Mouse (Mus musculus): ENCODE measurements around the gene Calhm6. TPM values are rescaled to one million over a fixed set of nuclear protein-coding genes. Genes with fewer than 3 reads are reported as not detected.

The Calhm6 gene
- polyA plus RNA-seq, 1 experiment = not detected

DNA sequence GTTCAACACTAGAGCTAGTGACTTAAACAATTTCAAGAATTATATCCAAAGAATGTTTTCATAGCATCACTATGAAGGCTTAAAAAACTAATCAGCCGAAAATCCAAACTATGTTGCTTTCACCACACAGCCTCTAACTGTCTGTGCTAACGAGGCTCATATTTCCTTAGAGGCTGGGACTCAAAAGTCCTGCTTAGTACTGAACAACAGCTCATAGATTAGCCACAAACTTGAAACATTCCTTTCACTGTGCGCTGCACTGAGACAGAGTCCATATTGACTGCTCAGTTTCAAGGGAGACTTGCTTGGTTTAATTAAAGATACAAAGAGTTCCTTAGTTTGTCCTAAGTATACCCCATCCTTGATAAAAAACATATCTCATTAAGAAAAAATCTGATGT is 22.0 kb upstream of the Calhm6 start:
- no peak for TF ChIP-seq CTCF (IDR thresholded peaks at IDR 0.05; ENCODE audit: borderline replicate concordance, insufficient read depth, low read length)
- no peak for TF ChIP-seq POLR2A (IDR thresholded peaks at IDR 0.05; ENCODE audit: low read depth, low read length)
- Histone ChIP-seq H3K4me3 (ENCODE audit: insufficient read depth, low read length) (no peak overlapping the region), H3K27ac (ENCODE audit: insufficient read depth, low read length) (no peak overlapping the region), H3K4me1 (ENCODE audit: control insufficient read depth, insufficient read depth, low read length) (peaks cover 4% of the 10 kb centered on the region; the same call in 1 of the 2 replicates)

DNA sequence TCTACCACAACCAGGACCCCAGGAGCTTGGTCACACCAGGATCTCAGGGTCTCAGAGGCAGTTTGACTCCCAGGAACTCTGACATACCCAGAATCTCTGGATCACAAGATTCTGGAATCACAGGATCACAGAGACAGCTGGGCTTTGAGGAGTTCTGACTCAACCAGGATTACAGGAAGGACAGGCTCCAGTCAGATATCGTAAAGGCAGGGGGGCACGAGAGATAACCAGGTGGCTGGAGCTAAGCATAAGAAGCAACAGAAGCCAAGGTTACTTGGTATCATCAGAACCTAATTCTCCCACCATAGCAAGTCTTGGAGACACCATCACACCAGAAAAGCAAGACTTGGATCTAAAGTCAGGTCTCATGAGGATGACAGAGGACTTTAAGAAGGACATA is 13.9 kb upstream of the Calhm6 start:
- no peak overlapping the region for H3K27ac ChIP-seq (ENCODE audit: insufficient read depth, low read length)
- no peak overlapping the region for H3K4me3 ChIP-seq (ENCODE audit: insufficient read depth, low read length)
- no peaks in the 10 kb centered on the region for H3K4me1 ChIP-seq (ENCODE audit: control insufficient read depth, insufficient read depth, low read length)
- TF ChIP-seq CTCF (IDR thresholded peaks at IDR 0.05; ENCODE audit: borderline replicate concordance, insufficient read depth, low read length) = no peak
- TF ChIP-seq POLR2A (IDR thresholded peaks at IDR 0.05; ENCODE audit: low read depth, low read length) = no peak

DNA sequence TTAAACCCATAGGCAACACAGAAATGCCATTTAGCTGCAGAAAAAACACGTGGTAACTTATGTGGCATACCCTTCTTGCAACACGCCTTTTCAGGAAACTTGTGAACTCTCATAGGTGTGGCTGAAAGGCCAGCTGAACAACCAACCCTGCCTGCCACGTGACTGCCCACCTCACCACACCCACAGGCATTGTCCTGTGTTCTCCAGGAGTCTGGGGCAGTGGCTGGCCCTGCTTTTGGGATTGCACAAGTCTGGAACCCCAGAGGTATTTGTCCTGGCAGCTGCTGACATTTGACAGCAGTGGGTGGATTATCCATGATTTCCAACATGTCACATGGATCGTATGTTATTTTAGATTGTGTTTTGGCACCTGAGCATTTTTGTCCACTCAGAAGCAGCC is 12.0 kb upstream of the Calhm6 start:
- no peaks in the 10 kb centered on the region for H3K4me1 ChIP-seq (ENCODE audit: control insufficient read depth, insufficient read depth, low read length)
- no peak for TF ChIP-seq CTCF (IDR thresholded peaks at IDR 0.05; ENCODE audit: borderline replicate concordance, insufficient read depth, low read length)
- no peak overlapping the region for H3K4me3 ChIP-seq (ENCODE audit: insufficient read depth, low read length)
- no peak overlapping the region for H3K27ac ChIP-seq (ENCODE audit: insufficient read depth, low read length)

DNA sequence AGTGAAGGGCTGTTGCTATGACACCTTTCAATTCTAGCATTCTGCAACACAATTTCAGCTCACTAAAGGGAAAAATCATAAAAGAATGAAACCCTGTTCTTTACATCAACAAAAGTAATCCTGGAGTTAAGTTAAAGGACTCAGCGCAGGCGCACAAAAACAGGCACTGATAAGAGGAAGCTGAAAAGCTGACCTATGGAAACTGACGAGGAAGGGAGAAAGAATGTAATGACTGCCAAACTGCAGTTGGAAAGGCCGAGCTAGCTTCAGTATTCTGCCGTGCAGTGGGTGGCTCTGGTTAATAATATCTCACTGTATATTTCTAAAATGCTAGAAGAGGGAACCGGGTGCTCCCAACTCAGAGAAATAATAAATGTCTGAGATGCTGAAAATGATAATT is 10.2 kb upstream of the Calhm6 start:
- H3K27ac ChIP-seq (ENCODE audit: insufficient read depth, low read length) = no peak overlapping the region
- TF ChIP-seq POLR2A (IDR thresholded peaks at IDR 0.05; ENCODE audit: low read depth, low read length) (no peak), CTCF (IDR thresholded peaks at IDR 0.05; ENCODE audit: borderline replicate concordance, insufficient read depth, low read length) (no peak)
- H3K4me3 ChIP-seq (ENCODE audit: insufficient read depth, low read length) = no peak overlapping the region
- no peaks in the 10 kb centered on the region for H3K4me1 ChIP-seq (ENCODE audit: control insufficient read depth, insufficient read depth, low read length)

DNA sequence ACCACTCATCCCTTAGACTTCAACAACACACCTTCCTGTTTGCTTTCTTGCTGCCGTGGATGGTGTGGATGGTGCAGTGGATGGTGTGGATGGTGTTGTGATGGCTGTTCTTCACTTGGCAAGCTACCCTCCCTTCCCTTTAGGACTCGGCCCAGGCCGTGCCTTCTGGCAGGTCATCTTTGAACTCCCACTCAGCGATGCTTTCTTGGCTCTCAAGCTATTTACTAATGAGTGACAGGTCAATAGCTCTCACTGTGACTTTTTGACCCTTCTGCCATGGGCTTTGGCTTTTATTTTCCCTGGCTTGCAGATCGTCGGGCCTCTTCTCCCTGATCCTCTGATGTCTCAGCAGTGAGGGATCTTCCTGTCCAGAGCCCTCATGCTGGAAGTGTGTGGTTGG is 8.6 kb upstream of the Calhm6 start:
- no peak overlapping the region for H3K4me3 ChIP-seq (ENCODE audit: insufficient read depth, low read length)
- no peak overlapping the region for H3K27ac ChIP-seq (ENCODE audit: insufficient read depth, low read length)
- no peaks in the 10 kb centered on the region for H3K4me1 ChIP-seq (ENCODE audit: control insufficient read depth, insufficient read depth, low read length)
- TF ChIP-seq POLR2A (IDR thresholded peaks at IDR 0.05; ENCODE audit: low read depth, low read length) (no peak), CTCF (IDR thresholded peaks at IDR 0.05; ENCODE audit: borderline replicate concordance, insufficient read depth, low read length) (no peak)

DNA sequence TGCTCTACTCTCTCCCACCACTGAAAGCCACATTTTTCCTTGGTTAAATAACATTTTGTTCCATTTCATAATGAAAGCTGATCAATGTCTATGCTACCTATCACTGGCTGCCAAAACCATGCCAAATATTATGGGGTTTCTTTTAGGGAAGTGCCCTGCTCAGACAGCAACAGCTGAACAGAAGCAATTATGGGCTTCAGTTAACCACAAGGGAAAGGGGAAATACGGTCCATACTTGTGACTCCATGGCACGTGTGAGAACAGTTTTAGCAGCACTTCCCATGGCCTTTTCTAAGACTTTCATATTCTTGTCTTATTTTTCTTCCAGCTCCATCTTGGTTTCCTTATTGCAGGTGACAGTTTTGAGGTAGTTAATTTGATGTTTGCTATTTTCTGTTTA is 3.6 kb upstream of the Calhm6 start:
- H3K4me1 ChIP-seq (ENCODE audit: control insufficient read depth, insufficient read depth, low read length) = peaks cover 4% of the 10 kb centered on the region; the same call in 1 of the 2 replicates
- TF ChIP-seq POLR2A (IDR thresholded peaks at IDR 0.05; ENCODE audit: low read depth, low read length) (no peak), CTCF (IDR thresholded peaks at IDR 0.05; ENCODE audit: borderline replicate concordance, insufficient read depth, low read length) (no peak)
- no peak overlapping the region for H3K27ac ChIP-seq (ENCODE audit: insufficient read depth, low read length)
- no peak overlapping the region for H3K4me3 ChIP-seq (ENCODE audit: insufficient read depth, low read length)

DNA sequence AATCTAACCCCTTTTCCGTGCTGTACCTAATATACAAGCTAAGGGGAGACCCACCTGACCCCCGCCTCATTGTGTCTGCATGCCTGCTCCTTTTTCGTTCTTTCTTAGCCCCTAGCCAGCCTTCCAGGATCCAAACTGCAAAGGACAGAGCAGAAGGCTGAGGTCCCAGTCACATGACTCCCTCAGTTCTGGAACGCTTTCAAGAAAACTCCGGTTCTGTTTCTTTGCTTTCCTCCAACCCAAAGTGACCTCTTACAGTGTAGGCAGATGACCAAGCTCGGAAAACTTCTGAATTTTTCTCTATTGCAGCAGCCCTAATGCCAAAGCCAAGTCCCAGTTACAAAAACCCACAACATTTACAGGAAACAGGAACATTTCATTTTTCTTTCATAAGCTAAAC is 607 bp upstream of the Calhm6 start:
- H3K27ac ChIP-seq (ENCODE audit: insufficient read depth, low read length) = peak overlapping the region; percentile 71
- H3K4me1 ChIP-seq (ENCODE audit: control insufficient read depth, insufficient read depth, low read length) = peaks cover 4% of the 10 kb centered on the region; the same call in 1 of the 2 replicates
- H3K4me3 ChIP-seq (ENCODE audit: insufficient read depth, low read length) = no peak overlapping the region
- no peak for TF ChIP-seq POLR2A (IDR thresholded peaks at IDR 0.05; ENCODE audit: low read depth, low read length)
- TF ChIP-seq CTCF (IDR thresholded peaks at IDR 0.05; ENCODE audit: borderline replicate concordance, insufficient read depth, low read length) = no peak

DNA sequence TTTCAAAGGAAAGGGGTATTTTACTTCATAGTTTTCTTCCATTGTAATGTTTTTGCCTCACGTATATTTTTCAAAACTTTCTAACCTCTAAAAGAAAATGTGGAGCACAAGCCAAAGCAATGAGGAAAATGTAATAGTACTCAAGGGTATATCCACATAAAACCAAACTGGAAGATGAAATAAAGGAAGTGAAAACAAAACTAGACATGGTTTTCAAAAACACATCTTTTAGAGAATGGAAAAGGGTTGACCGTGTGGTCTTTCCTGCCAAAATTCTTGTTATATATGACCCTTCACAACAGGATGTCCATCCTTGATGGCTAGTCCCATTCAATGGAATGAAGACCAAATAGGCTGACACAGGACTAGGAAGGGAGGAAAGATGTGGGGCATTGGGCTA is 9.4 kb downstream of the Calhm6 start:
- no peak for TF ChIP-seq POLR2A (IDR thresholded peaks at IDR 0.05; ENCODE audit: low read depth, low read length)
- TF ChIP-seq CTCF (IDR thresholded peaks at IDR 0.05; ENCODE audit: borderline replicate concordance, insufficient read depth, low read length) = no peak
- Histone ChIP-seq H3K4me3 (ENCODE audit: insufficient read depth, low read length) (no peak overlapping the region), H3K27ac (ENCODE audit: insufficient read depth, low read length) (no peak overlapping the region), H3K4me1 (ENCODE audit: control insufficient read depth, insufficient read depth, low read length) (no peaks in the 10 kb centered on the region)

DNA sequence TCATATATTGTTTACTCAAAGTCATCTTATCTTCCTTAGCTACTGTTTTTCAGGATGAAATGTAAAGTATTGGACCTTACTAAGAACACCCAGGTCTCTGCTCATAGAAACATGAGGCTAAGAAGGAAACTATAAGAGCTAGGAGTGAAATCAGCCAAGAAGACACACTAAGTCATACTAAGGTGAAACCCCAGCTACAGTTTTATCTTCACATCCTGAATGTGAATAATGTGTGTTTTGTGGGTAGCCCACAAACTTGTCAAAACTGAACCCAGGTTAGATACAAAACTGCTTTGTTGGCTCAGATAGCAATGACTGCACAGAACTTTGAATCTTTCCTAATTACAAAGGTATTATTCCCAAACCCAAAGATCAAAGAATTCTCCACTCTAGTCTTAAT is 10.0 kb downstream of the Calhm6 start:
- H3K4me1 ChIP-seq (ENCODE audit: control insufficient read depth, insufficient read depth, low read length) = no peaks in the 10 kb centered on the region
- no peak for TF ChIP-seq POLR2A (IDR thresholded peaks at IDR 0.05; ENCODE audit: low read depth, low read length)
- H3K27ac ChIP-seq (ENCODE audit: insufficient read depth, low read length) = no peak overlapping the region
- H3K4me3 ChIP-seq (ENCODE audit: insufficient read depth, low read length) = no peak overlapping the region

DNA sequence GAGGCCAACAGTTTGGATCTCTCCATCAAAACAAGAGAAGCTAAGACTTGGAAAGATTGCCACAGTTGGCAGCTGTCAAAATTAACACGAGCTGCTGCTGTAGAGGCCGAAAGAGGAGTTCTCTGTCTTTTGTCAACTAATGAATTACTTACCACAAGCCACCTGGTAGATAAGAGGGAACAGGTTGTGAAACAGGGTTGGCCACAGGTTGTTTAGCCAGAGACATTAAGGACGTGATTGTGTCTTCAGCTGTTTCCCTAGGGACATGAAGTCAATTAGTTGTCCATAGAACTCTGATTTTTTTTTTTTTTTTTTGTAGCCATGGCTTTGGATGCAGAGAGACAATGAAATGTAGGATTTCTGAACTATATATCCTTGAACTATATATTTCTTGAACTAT is 10.7 kb downstream of the Calhm6 start:
- H3K27ac ChIP-seq (ENCODE audit: insufficient read depth, low read length) = no peak overlapping the region
- TF ChIP-seq CTCF (IDR thresholded peaks at IDR 0.05; ENCODE audit: borderline replicate concordance, insufficient read depth, low read length) (no peak), POLR2A (IDR thresholded peaks at IDR 0.05; ENCODE audit: low read depth, low read length) (no peak)
- H3K4me1 ChIP-seq (ENCODE audit: control insufficient read depth, insufficient read depth, low read length) = no peaks in the 10 kb centered on the region
- H3K4me3 ChIP-seq (ENCODE audit: insufficient read depth, low read length) = no peak overlapping the region

Data from embryonic fibroblast, embryonic 13.5 days (primary cell).